Mouse (Mus musculus): ENCODE measurements around the gene Shroom3. TPM values are rescaled to one million over a fixed set of nuclear protein-coding genes. Genes with fewer than 3 reads are reported as not detected.

Gene Shroom3
- total and polyA plus RNA-seq, 3 experiments: 0.04 to 0.11 TPM; not detected in 1

GRCm38 (mm10) chr5:92778395-92778794 is 95.2 kb downstream of the Shroom3 start:
- no peak for DNase-seq (ENCODE audit: extremely low read depth)
- dilution Hi-C loops (cut with MboI; ENCODE audit: extremely low pct_ligation_motif_present, extremely low pct_unique_long_range_greater_than_20kb, low sequenced_read_pairs): no loop called here
- H3K4me3 ChIP-seq (replicated peaks in 1 of 3; ENCODE audit: low read depth in 2 of 3, low read length in 2 of 3, poor library complexity in 1 of 3): no peak overlapping the region

GRCm38 (mm10) chr5:92781082-92781481 is 97.8 kb downstream of the Shroom3 start:
- Histone ChIP-seq H3K36me3 (replicated peaks in 1 of 2; ENCODE audit: control insufficient read depth in 1 of 2, insufficient read depth in 1 of 2, low read length in 1 of 2) (no peaks in the 10 kb centered on the region), H3K27me3 (replicated peaks) (no peaks in the 10 kb centered on the region), H3K79me2 (replicated peaks; ENCODE audit: control insufficient read depth, extremely low read depth, insufficient read depth, poor library complexity, severe bottlenecking) (no peaks in the 10 kb centered on the region), H3K4me1 (ENCODE audit: control insufficient read depth in 1 of 2, insufficient read depth in 2 of 2) (no peaks in the 10 kb centered on the region), H3K9ac (ENCODE audit: insufficient read depth, low read depth) (no peak overlapping the region), H3K27ac (ENCODE audit: insufficient read depth, low read depth) (no peak overlapping the region), H3K4me3 (replicated peaks in 1 of 3; ENCODE audit: low read depth in 2 of 3, low read length in 2 of 3, poor library complexity in 1 of 3) (no peak overlapping the region), H3K4me2 (ENCODE audit: insufficient read depth, low read depth, poor library complexity, severe bottlenecking) (no peak overlapping the region), H3K9me3 (replicated peaks; ENCODE audit: low read length) (peaks cover 6% of the 10 kb centered on the region)
- DNase-seq (ENCODE audit: extremely low read depth): no peak
- dilution Hi-C loops (cut with MboI; ENCODE audit: extremely low pct_ligation_motif_present, extremely low pct_unique_long_range_greater_than_20kb, low sequenced_read_pairs): no loop called here
- in situ Hi-C loops (cut with MboI; ENCODE audit: low pct_ligation_motif_present, low pct_unique_long_range_greater_than_20kb, low sequenced_read_pairs): no loop called here
- TF ChIP-seq POLR2AphosphoS2 (IDR thresholded peaks at IDR 0.05; ENCODE audit: low read depth, low read length): no peak
- 0 out of 4 replicates have a peak, but pooled peaks of 1 of the 2 experiments have one; percentile 4 for TF ChIP-seq CTCF (conservative IDR thresholded peaks at IDR 0.05 in 1 of 2, IDR thresholded peaks at IDR 0.05 in 1 of 2; ENCODE audit: low read depth in 2 of 2, low read length in 2 of 2)
- no peak for TF ChIP-seq PAX5 (IDR thresholded peaks at IDR 0.05; ENCODE audit: low read length)

More at GRCm38 (mm10) chr5:92778395-92778794, 95.2 kb downstream of the Shroom3 start:
- H3K36me3 ChIP-seq (replicated peaks in 1 of 2; ENCODE audit: control insufficient read depth in 1 of 2, insufficient read depth in 1 of 2, low read length in 1 of 2): no peaks in the 10 kb centered on the region
- H3K27ac ChIP-seq (ENCODE audit: insufficient read depth, low read depth): no peak overlapping the region
- H3K79me2 ChIP-seq (replicated peaks; ENCODE audit: control insufficient read depth, extremely low read depth, insufficient read depth, poor library complexity, severe bottlenecking): no peaks in the 10 kb centered on the region
- no peak for TF ChIP-seq UBTF (IDR thresholded peaks at IDR 0.05; ENCODE audit: low read depth, low read length)
- TF ChIP-seq ZKSCAN1 (IDR thresholded peaks at IDR 0.05; ENCODE audit: borderline replicate concordance, low read depth, low read length): no peak
- no peak for TF ChIP-seq ETS1 (conservative IDR thresholded peaks at IDR 0.05; ENCODE audit: low read depth, low read length)
- TF ChIP-seq HCFC1 (IDR thresholded peaks at IDR 0.05; ENCODE audit: low read depth, low read length): no peak
- no peak for TF ChIP-seq MEF2A (IDR thresholded peaks at IDR 0.05; ENCODE audit: borderline replicate concordance, low read depth, low read length)
- TF ChIP-seq TBP (conservative IDR thresholded peaks at IDR 0.05; ENCODE audit: low read depth, low read length): no peak
- no peak for TF ChIP-seq BHLHE40 (IDR thresholded peaks at IDR 0.05; ENCODE audit: low read depth, low read length)
- H3K27me3 ChIP-seq (replicated peaks): no peaks in the 10 kb centered on the region
- no peak overlapping the region for H3K9ac ChIP-seq (ENCODE audit: insufficient read depth, low read depth)
- H3K4me1 ChIP-seq (ENCODE audit: control insufficient read depth in 1 of 2, insufficient read depth in 2 of 2): no peaks in the 10 kb centered on the region
- in situ Hi-C loops (cut with MboI; ENCODE audit: low pct_ligation_motif_present, low pct_unique_long_range_greater_than_20kb, low sequenced_read_pairs): no loop called here
- no peak overlapping the region for H3K4me2 ChIP-seq (ENCODE audit: insufficient read depth, low read depth, poor library complexity, severe bottlenecking)
- H3K9me3 ChIP-seq (replicated peaks; ENCODE audit: low read length): peaks cover 6% of the 10 kb centered on the region

- no peaks in the 10 kb centered on the region for H3K79me2 ChIP-seq (replicated peaks; ENCODE audit: control insufficient read depth, extremely low read depth, insufficient read depth, poor library complexity, severe bottlenecking)
- DNase-seq (ENCODE audit: extremely low read depth): no peak
- no peaks in the 10 kb centered on the region for H3K36me3 ChIP-seq (replicated peaks in 1 of 2; ENCODE audit: control insufficient read depth in 1 of 2, insufficient read depth in 1 of 2, low read length in 1 of 2)
- H3K4me1 ChIP-seq (ENCODE audit: control insufficient read depth in 1 of 2, insufficient read depth in 2 of 2): no peaks in the 10 kb centered on the region
- H3K4me3 ChIP-seq (replicated peaks in 1 of 3; ENCODE audit: low read depth in 2 of 3, low read length in 2 of 3, poor library complexity in 1 of 3): no peak overlapping the region
- peaks cover 6% of the 10 kb centered on the region for H3K9me3 ChIP-seq (replicated peaks; ENCODE audit: low read length)
- TF ChIP-seq UBTF (IDR thresholded peaks at IDR 0.05; ENCODE audit: low read depth, low read length): no peak
- TF ChIP-seq SMC3 (IDR thresholded peaks at IDR 0.05; ENCODE audit: low read depth, low read length): no peak
- TF ChIP-seq USF2 (conservative IDR thresholded peaks at IDR 0.05; ENCODE audit: low read depth, low read length): no peak
- no peak for TF ChIP-seq CTCF (conservative IDR thresholded peaks at IDR 0.05 in 1 of 2, IDR thresholded peaks at IDR 0.05 in 1 of 2; ENCODE audit: low read depth in 2 of 2, low read length in 2 of 2)
- TF ChIP-seq CHD2 (IDR thresholded peaks at IDR 0.05; ENCODE audit: low read length): no peak
- TF ChIP-seq NRF1 (IDR thresholded peaks at IDR 0.05; ENCODE audit: low read depth, low read length): no peak
- no peak for TF ChIP-seq TCF12 (IDR thresholded peaks at IDR 0.05; ENCODE audit: low read depth, low read length)
- no peak for TF ChIP-seq RAD21 (IDR thresholded peaks at IDR 0.05; ENCODE audit: low read depth, low read length)
- no peak overlapping the region for H3K27ac ChIP-seq (ENCODE audit: insufficient read depth, low read depth)
- dilution Hi-C loops (cut with MboI; ENCODE audit: extremely low pct_ligation_motif_present, extremely low pct_unique_long_range_greater_than_20kb, low sequenced_read_pairs) (no loop called here), in situ Hi-C loops (cut with MboI; ENCODE audit: low pct_ligation_motif_present, low pct_unique_long_range_greater_than_20kb, low sequenced_read_pairs) (no loop called here)
- H3K9ac ChIP-seq (ENCODE audit: insufficient read depth, low read depth): no peak overlapping the region
- H3K27me3 ChIP-seq (replicated peaks): no peaks in the 10 kb centered on the region
- H3K4me2 ChIP-seq (ENCODE audit: insufficient read depth, low read depth, poor library complexity, severe bottlenecking): no peak overlapping the region
Observed at GRCm38 (mm10) chr5:92784037-92784860, 101.0 kb downstream of the Shroom3 start.
